Mouse (Mus musculus) hindbrain, postnatal 0 days (tissue): ENCODE data around the gene Cebpzos. TPM values are rescaled to one million over a fixed set of nuclear protein-coding genes. Genes with fewer than 3 reads are reported as not detected.

Source experiments
- ATAC-seq: fragments of 200-750 bp; cut with Nextera tagmentation; 2 replicates; pipeline ENCODE4 v1.8.0; 2017; ENCODE audit warnings: mild to moderate bottlenecking, moderate TSS enrichment, moderate library complexity
- DNase-seq: peaks from one replicate; pipeline ENCODE4 v3.0.0-alpha.2; 2015; ENCODE audit warnings: low spot score
- H3K27ac ChIP-seq: fragments of 300-500 bp; sonication (generic); 2 replicates; pipeline ENCODE4 v1.5.1; 2014; ENCODE audit warnings: mild to moderate bottlenecking
- H3K27me3 ChIP-seq: fragments of 300-500 bp; sonication (generic); 2 replicates; pipeline ENCODE4 v1.6.1; 2014; ENCODE audit warnings: low read length, mixed read lengths; ENCODE audit not compliant: insufficient read depth
- H3K36me3 ChIP-seq: fragments of 300-500 bp; sonication (generic); 2 replicates; pipeline ENCODE4 v1.6.1; 2014; ENCODE audit warnings: low read length, mixed read lengths; ENCODE audit not compliant: insufficient read depth
- H3K4me1 ChIP-seq: fragments of 300-500 bp; sonication (generic); 2 replicates; pipeline ENCODE4 v1.6.1; 2014; ENCODE audit warnings: antibody characterized with exemption, low read length, mixed read lengths; ENCODE audit not compliant: insufficient read depth
- H3K4me2 ChIP-seq: fragments of 300-500 bp; sonication (generic); 2 replicates; pipeline ENCODE4 v1.6.1; 2014; ENCODE audit warnings: low read depth, mild to moderate bottlenecking, low read length, moderate library complexity, mixed read lengths
- H3K4me3 ChIP-seq: fragments of 300-500 bp; sonication (generic); 2 replicates; pipeline ENCODE4 v1.5.1; 2014; ENCODE audit warnings: low read length
- H3K9ac ChIP-seq: fragments of 300-500 bp; sonication (generic); replicated peaks from 2 replicates; pipeline ENCODE4 v1.6.1; 2014; ENCODE audit warnings: mild to moderate bottlenecking, low read length, moderate library complexity, mixed read lengths
- H3K9me3 ChIP-seq: fragments of 300-500 bp; sonication (generic); 2 replicates; pipeline ENCODE4 v1.6.1; 2016; ENCODE audit warnings: low read length, mixed read lengths
- CTCF ChIP-seq: IDR thresholded peaks from 2 replicates; pipeline ENCODE4 v1.5.1; 2016; ENCODE audit warnings: antibody characterized with exemption, control low read depth, low read depth
- WGBS: fragments of 180-500 bp; shearing (Covaris S2); extraction: QIAGEN DNeasy Blood & Tissue Kit; methylation state at CpG from one replicate; pipeline ENCODE4 v1.1.7; 2014; 5-methylcytosine and 5-hydroxymethylcytosine counted together
- polyA plus RNA-seq: library from polyadenylated mRNA; unstranded; fragments of >200 nt; fragmentation: Nextera tagmentation; extraction: Ambion mirVana; gene quantifications from 2 replicates; pipeline ENCODE4 v1.2.1, GENCODE M21; 2015
- total RNA-seq: library from RNA; depleted of rRNA; stranded (reverse); fragments of >200 nt; gene quantifications from 2 replicates; pipeline ENCODE4 v1.2.3, GENCODE M21; 2014

The Cebpzos gene
- total and polyA plus RNA-seq, 2 experiments from 2014 or later: 18.5 to 140 TPM

GRCm38 (mm10) chr17:78936466-78937228, 20.3 kb downstream of the Cebpzos start, which contains the start of the genes Cebpz and Ndufaf7:
Gene Cebpz, minus strand, starts transcription at chr17:78937066.
Gene Ndufaf7, plus strand, starts transcription at chr17:78937136.
- Histone ChIP-seq H3K27ac (peak within 1 kb of the TSS; percentile 59), H3K36me3 (peaks cover 27% of the 10 kb centered on the region; the same call in 1 of the 2 replicates), H3K4me2 (peak within 1 kb of the TSS; percentile 76), H3K9me3 (no peaks in the 10 kb centered on the region), H3K4me1 (0 out of 2 replicates have a peak, but pooled peaks cover 4% of the 10 kb centered on the region), H3K4me3 (peak within 1 kb of the TSS; percentile 53), H3K27me3 (no peaks in the 10 kb centered on the region), H3K9ac (peak within 1 kb of the TSS; percentile 58)
- DNase-seq (peak; percentile 99), ATAC-seq (peak; percentile 100)
- WGBS: under 1% methylated on average over 45 of the region's 45 CpGs
- TF ChIP-seq CTCF: no peak

- H3K4me3 ChIP-seq: peak overlapping the region; percentile 53
- peak overlapping the region; percentile 59 for H3K27ac ChIP-seq
- 7% methylated on average over 26 of the region's 26 CpGs for WGBS
- peaks cover 27% of the 10 kb centered on the region; the same call in 1 of the 2 replicates for H3K36me3 ChIP-seq
- ATAC-seq: peak; percentile 22; the same call in 1 of the 2 replicates
- H3K9me3 ChIP-seq: no peaks in the 10 kb centered on the region
- H3K27me3 ChIP-seq: no peaks in the 10 kb centered on the region
- peak; percentile 3 for DNase-seq
- H3K9ac ChIP-seq: peak overlapping the region; percentile 58
- H3K4me1 ChIP-seq: 0 out of 2 replicates have a peak, but pooled peaks cover 4% of the 10 kb centered on the region
- peak overlapping the region; percentile 76 for H3K4me2 ChIP-seq
- no peak for TF ChIP-seq CTCF
Observed at GRCm38 (mm10) chr17:78937229-78937853, 21.0 kb downstream of the Cebpzos start.

- 0 out of 2 replicates have a peak, but pooled peaks cover 4% of the 10 kb centered on the region for H3K4me1 ChIP-seq
- H3K36me3 ChIP-seq: peaks cover 34% of the 10 kb centered on the region
Observed at GRCm38 (mm10) chr17:78938927-78939326, 22.6 kb downstream of the Cebpzos start.

GRCm38 (mm10) chr17:78942579-78942978, 26.3 kb downstream of the Cebpzos start:
- Histone ChIP-seq H3K27me3 (no peaks in the 10 kb centered on the region), H3K4me1 (no peaks in the 10 kb centered on the region), H3K4me3 (no peak overlapping the region), H3K36me3 (peaks cover 39% of the 10 kb centered on the region), H3K9ac (no peak overlapping the region), H3K4me2 (no peak overlapping the region), H3K9me3 (no peaks in the 10 kb centered on the region), H3K27ac (no peak overlapping the region)
- TF ChIP-seq CTCF: no peak
- DNase-seq (no peak), ATAC-seq (no peak)
- 55% methylated on average over 11 of the region's 11 CpGs for WGBS

More at GRCm38 (mm10) chr17:78938927-78939326, 22.6 kb downstream of the Cebpzos start:
- Histone ChIP-seq H3K27ac (no peak overlapping the region), H3K4me3 (no peak overlapping the region), H3K4me2 (no peak overlapping the region), H3K9me3 (no peaks in the 10 kb centered on the region), H3K9ac (no peak overlapping the region), H3K27me3 (no peaks in the 10 kb centered on the region)
- WGBS: 89% methylated on average over 4 of the region's 4 CpGs
- no peak for DNase-seq
- ATAC-seq: no peak
- no peak for TF ChIP-seq CTCF

- no peak overlapping the region for H3K4me2 ChIP-seq
- H3K36me3 ChIP-seq: peaks cover 19% of the 10 kb centered on the region; the same call in 1 of the 2 replicates
- DNase-seq (no peak), ATAC-seq (no peak)
- no peak overlapping the region for H3K27ac ChIP-seq
- no peaks in the 10 kb centered on the region for H3K27me3 ChIP-seq
- TF ChIP-seq CTCF: no peak
- H3K9me3 ChIP-seq: no peaks in the 10 kb centered on the region
- WGBS: 93% methylated on average over 5 of the region's 5 CpGs
- H3K4me1 ChIP-seq: no peaks in the 10 kb centered on the region
- H3K9ac ChIP-seq: no peak overlapping the region
- no peak overlapping the region for H3K4me3 ChIP-seq
Observed at GRCm38 (mm10) chr17:78951225-78951624, 34.9 kb downstream of the Cebpzos start.

GRCm38 (mm10) chr17:78952070-78952469, 35.8 kb downstream of the Cebpzos start:
- DNase-seq (no peak), ATAC-seq (no peak)
- Histone ChIP-seq H3K27ac (no peak overlapping the region), H3K9me3 (no peaks in the 10 kb centered on the region), H3K4me2 (no peak overlapping the region), H3K4me1 (no peaks in the 10 kb centered on the region), H3K9ac (no peak overlapping the region), H3K4me3 (no peak overlapping the region), H3K36me3 (peaks cover 11% of the 10 kb centered on the region; the same call in 1 of the 2 replicates), H3K27me3 (no peaks in the 10 kb centered on the region)
- 94% methylated on average over 5 of the region's 5 CpGs for WGBS
- TF ChIP-seq CTCF: no peak
